ENCODE assay signal across 28 mouse cellular contexts in the genomic region with DNA sequence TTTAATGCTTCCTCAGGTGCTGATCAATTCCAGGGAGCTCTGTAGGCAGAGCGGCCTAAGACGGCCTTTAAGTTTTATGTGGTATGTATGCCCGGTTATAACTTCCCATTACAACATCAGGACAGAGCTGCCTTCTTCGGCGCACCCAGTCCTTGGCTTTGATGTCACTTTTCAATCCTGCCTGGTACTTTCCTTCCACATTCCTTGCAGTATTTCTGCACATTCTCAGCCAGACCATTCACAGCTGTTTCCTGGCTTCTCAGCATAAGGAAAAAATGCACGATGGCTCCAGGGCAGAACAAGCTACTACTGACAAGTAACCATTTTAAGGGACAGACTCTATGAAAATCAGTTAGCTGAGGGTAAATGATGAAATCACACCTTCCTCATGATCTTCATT. TPM values are rescaled to one million over a fixed set of nuclear protein-coding genes. Genes with fewer than 3 reads are reported as not detected.
DNase-seq lines count a peak whose midpoint lies in the region; ATAC-seq and TF ChIP-seq lines count a peak whose summit lies in the region.
"Had no signal": no experiment of that assay in that cellular context is flagged by ENCODE, and none has a peak within 500 bp of the region (broad histone marks: within the 10 kb centered on the region; RNA-seq: fewer than 3 reads in every experiment).

No protein-coding gene starts in this region.

- H3K9ac ChIP-seq in embryonic facial prominence, embryonic 11.5 days (replicated peaks; ENCODE audit: low read length): no peak overlapping the region
- H3K9ac ChIP-seq in limb, embryonic 11.5 days (ENCODE audit: low read length): no peak overlapping the region
- H3K9ac ChIP-seq in limb, embryonic 14.5 days (ENCODE audit: low read depth, low read length, severe bottlenecking): 0 out of 2 replicates have a peak overlapping the region, but pooled peaks have one; percentile 2
- H3K9ac ChIP-seq in stomach, postnatal 0 days (ENCODE audit: low read length): no peak overlapping the region
- H3K9ac ChIP-seq: embryonic facial prominence, embryonic 12.5 days; forebrain, embryonic 13.5 days; heart, embryonic 13.5 days; hindbrain, embryonic 15.5 days had no signal

- H3K4me1 ChIP-seq in embryonic facial prominence, embryonic 11.5 days (ENCODE audit: control insufficient read depth, insufficient read depth, low read length): no peaks in the 10 kb centered on the region
- no peaks in the 10 kb centered on the region for H3K4me1 ChIP-seq in embryonic facial prominence, embryonic 10.5 days
- H3K4me1 ChIP-seq in limb, embryonic 11.5 days (ENCODE audit: control insufficient read depth, insufficient read depth, low read length): peaks cover 3% of the 10 kb centered on the region; the same call in 1 of the 2 replicates
- H3K4me1 ChIP-seq in limb, embryonic 10.5 days: peaks cover 9% of the 10 kb centered on the region; the same call in 1 of the 2 replicates
- peaks cover 11% of the 10 kb centered on the region for H3K4me1 ChIP-seq in limb, embryonic 14.5 days (ENCODE audit: control insufficient read depth, insufficient read depth, low read length)
- H3K4me1 ChIP-seq in stomach, postnatal 0 days (replicated peaks; ENCODE audit: control insufficient read depth, insufficient read depth): no peaks in the 10 kb centered on the region
- H3K4me1 ChIP-seq: embryonic facial prominence, embryonic 12.5 days; forebrain, embryonic 10.5 days; forebrain, embryonic 13.5 days; heart, embryonic 13.5 days; hindbrain, embryonic 15.5 days had no signal

- H3K4me2 ChIP-seq in embryonic facial prominence, embryonic 11.5 days (ENCODE audit: low read depth, low read length): no peak overlapping the region
- no peak overlapping the region for H3K4me2 ChIP-seq in limb, embryonic 11.5 days (ENCODE audit: low read depth, severe bottlenecking)
- no peak overlapping the region for H3K4me2 ChIP-seq in limb, embryonic 14.5 days (replicated peaks; ENCODE audit: low read depth, low read length, severe bottlenecking)
- no peak overlapping the region for H3K4me2 ChIP-seq in stomach, postnatal 0 days (replicated peaks; ENCODE audit: low read depth)
- H3K4me2 ChIP-seq: embryonic facial prominence, embryonic 12.5 days; forebrain, embryonic 13.5 days; heart, embryonic 13.5 days; hindbrain, embryonic 15.5 days had no signal

- no peak for TF ChIP-seq CTCF in stomach, postnatal 0 days (IDR thresholded peaks at IDR 0.05; ENCODE audit: low read depth)

- no peak for TF ChIP-seq EP300 in stomach, postnatal 0 days (optimal IDR thresholded peaks at IDR 0.05)

- H3K9me3 ChIP-seq in embryonic facial prominence, embryonic 11.5 days (replicated peaks; ENCODE audit: control insufficient read depth, low read length): no peaks in the 10 kb centered on the region
- H3K9me3 ChIP-seq in embryonic facial prominence, embryonic 10.5 days: no peaks in the 10 kb centered on the region
- no peaks in the 10 kb centered on the region for H3K9me3 ChIP-seq in limb, embryonic 11.5 days (ENCODE audit: control insufficient read depth, low read length)
- no peaks in the 10 kb centered on the region for H3K9me3 ChIP-seq in limb, embryonic 10.5 days (replicated peaks)
- H3K9me3 ChIP-seq in limb, embryonic 14.5 days (ENCODE audit: control insufficient read depth, low read length): no peaks in the 10 kb centered on the region
- no peaks in the 10 kb centered on the region for H3K9me3 ChIP-seq in stomach, postnatal 0 days (ENCODE audit: control insufficient read depth, low read length)
- H3K9me3 ChIP-seq: embryonic facial prominence, embryonic 12.5 days; forebrain, embryonic 10.5 days; forebrain, embryonic 13.5 days; G1E; heart, embryonic 13.5 days; hindbrain, embryonic 15.5 days had no signal

- no peak overlapping the region for H3K4me3 ChIP-seq in embryonic facial prominence, embryonic 11.5 days (ENCODE audit: low read depth, low read length)
- H3K4me3 ChIP-seq in embryonic facial prominence, embryonic 10.5 days: no peak overlapping the region
- H3K4me3 ChIP-seq in limb, embryonic 11.5 days (ENCODE audit: low read depth, low read length): no peak overlapping the region
- H3K4me3 ChIP-seq in limb, embryonic 10.5 days: no peak overlapping the region
- H3K4me3 ChIP-seq in limb, embryonic 14.5 days (replicated peaks; ENCODE audit: low read length): no peak overlapping the region
- H3K4me3 ChIP-seq in stomach, postnatal 0 days (ENCODE audit: low read depth, low read length): no peak overlapping the region
- H3K4me3 ChIP-seq: embryonic facial prominence, embryonic 12.5 days; forebrain, embryonic 10.5 days; forebrain, embryonic 13.5 days; gastrocnemius, adult 2 months; heart, embryonic 13.5 days; hindbrain, embryonic 15.5 days had no signal

- H3K36me3 ChIP-seq in embryonic facial prominence, embryonic 11.5 days (replicated peaks; ENCODE audit: control insufficient read depth, insufficient read depth, low read depth, low read length): no peaks in the 10 kb centered on the region
- peaks cover 13% of the 10 kb centered on the region for H3K36me3 ChIP-seq in embryonic facial prominence, embryonic 10.5 days (replicated peaks)
- peaks cover 2% of the 10 kb centered on the region; the same call in 1 of the 2 replicates for H3K36me3 ChIP-seq in limb, embryonic 11.5 days (ENCODE audit: control insufficient read depth, insufficient read depth, low read length)
- H3K36me3 ChIP-seq in limb, embryonic 10.5 days: peaks cover 10% of the 10 kb centered on the region
- peaks cover 10% of the 10 kb centered on the region; the same call in 1 of the 2 replicates for H3K36me3 ChIP-seq in limb, embryonic 14.5 days (ENCODE audit: control insufficient read depth, insufficient read depth, low read length)
- no peaks in the 10 kb centered on the region; the same call in 1 of the 2 replicates for H3K36me3 ChIP-seq in stomach, postnatal 0 days (ENCODE audit: control insufficient read depth, insufficient read depth, low read length)

- 78% methylated on average over 6 of the region's 6 CpGs for WGBS in embryonic facial prominence, embryonic 11.5 days
- 85% methylated on average over 6 of the region's 6 CpGs for WGBS in embryonic facial prominence, embryonic 10.5 days
- 45% methylated on average over 6 of the region's 6 CpGs for WGBS in limb, embryonic 11.5 days
- WGBS in limb, embryonic 10.5 days: 65% methylated on average over 6 of the region's 6 CpGs
- 8% methylated on average over 6 of the region's 6 CpGs for WGBS in limb, embryonic 14.5 days
- whole genome bisulfite sequencing in stomach, postnatal 0 days: 68% methylated on average over 6 of the region's 6 CpGs

- no peaks in the 10 kb centered on the region for H3K27me3 ChIP-seq in embryonic facial prominence, embryonic 11.5 days (ENCODE audit: control insufficient read depth, insufficient read depth, low read length)
- H3K27me3 ChIP-seq in embryonic facial prominence, embryonic 10.5 days (replicated peaks; ENCODE audit: low read depth, poor library complexity, severe bottlenecking): no peaks in the 10 kb centered on the region
- H3K27me3 ChIP-seq in limb, embryonic 11.5 days (ENCODE audit: control insufficient read depth, insufficient read depth, low read length): no peaks in the 10 kb centered on the region
- no peaks in the 10 kb centered on the region for H3K27me3 ChIP-seq in limb, embryonic 10.5 days (ENCODE audit: low read depth, poor library complexity, severe bottlenecking)
- no peaks in the 10 kb centered on the region for H3K27me3 ChIP-seq in limb, embryonic 14.5 days (ENCODE audit: control insufficient read depth, insufficient read depth, low read length)
- no peaks in the 10 kb centered on the region for H3K27me3 ChIP-seq in stomach, postnatal 0 days (ENCODE audit: control insufficient read depth, insufficient read depth, low read length)
- H3K27me3 ChIP-seq: CH12.LX; embryonic facial prominence, embryonic 12.5 days; forebrain, embryonic 13.5 days; heart, embryonic 13.5 days; hindbrain, embryonic 15.5 days had no signal

- peak; percentile 3 for DNase-seq in embryonic facial prominence, embryonic 11.5 days (ENCODE audit: low spot score)
- no peak for DNase-seq in embryonic facial prominence, embryonic 10.5 days (ENCODE audit: low spot score)
- DNase-seq in limb, embryonic 11.5 days (ENCODE audit: low spot score): peak; percentile 32
- DNase-seq in limb, embryonic 10.5 days (ENCODE audit: low spot score): no peak
- peak; percentile 46 for DNase-seq in forelimb bud, embryonic 11.5 days (ENCODE audit: low read depth, low spot score)
- DNase-seq in limb, embryonic 14.5 days (ENCODE audit: low spot score): peak; percentile 39
- no peak for DNase-seq in MN1 (ENCODE audit: low spot score)
- no peak for DNase-seq in stomach, postnatal 0 days (ENCODE audit: low spot score)
- DNase-seq: adrenal gland, adult 2 months; adrenal gland, postnatal 14 days; B cell, adult 2 months; cerebellum, adult 18-20 months; cerebellum, adult 9-10 months; cerebellum, postnatal 14 days; gastrocnemius, adult 2 months; gastrocnemius, postnatal 14 days; heart, adult 18-20 months; heart, postnatal 14 days; heart, postnatal 4 days had no signal

- ATAC-seq in embryonic facial prominence, embryonic 11.5 days (replicated peaks; ENCODE audit: insufficient number of reproducible peaks, low FRiP score, low TSS enrichment, low read depth): no peak
- ATAC-seq in limb, embryonic 11.5 days (ENCODE audit: insufficient number of reproducible peaks, low FRiP score, low TSS enrichment, low read depth): 0 out of 2 replicates have a peak, but pooled peaks have one; percentile 61
- ATAC-seq in limb, embryonic 14.5 days (ENCODE audit: low FRiP score, low read depth): peak; percentile 74
- no peak for ATAC-seq in stomach, postnatal 0 days (ENCODE audit: low FRiP score, low TSS enrichment)
- ATAC-seq: forebrain, embryonic 13.5 days; forebrain, embryonic 16.5 days; intestine, postnatal 0 days had no signal

- no peak for TF ChIP-seq POLR2A in limb, embryonic 14.5 days (IDR thresholded peaks at IDR 0.05; ENCODE audit: borderline replicate concordance, extremely low read depth, insufficient read depth, insufficient read length)

- H3K27ac ChIP-seq in embryonic facial prominence, embryonic 11.5 days (replicated peaks; ENCODE audit: low read depth, low read length): no peak overlapping the region
- H3K27ac ChIP-seq in embryonic facial prominence, embryonic 10.5 days (replicated peaks): no peak overlapping the region
- no peak overlapping the region for H3K27ac ChIP-seq in limb, embryonic 11.5 days (replicated peaks; ENCODE audit: low read depth, low read length)
- no peak overlapping the region for H3K27ac ChIP-seq in limb, embryonic 10.5 days
- no peak overlapping the region for H3K27ac ChIP-seq in limb, embryonic 14.5 days (replicated peaks; ENCODE audit: low read depth, low read length)
- no peak overlapping the region for H3K27ac ChIP-seq in stomach, postnatal 0 days (replicated peaks)
- H3K27ac ChIP-seq: embryonic facial prominence, embryonic 12.5 days; forebrain, embryonic 10.5 days; forebrain, embryonic 13.5 days; gastrocnemius, adult 2 months; heart, embryonic 13.5 days; hindbrain, embryonic 15.5 days had no signal

RNA-seq across cellular contexts. Expression of gene Cep44, which starts 22.0 kb away (rescaled TPM):
- polyA plus RNA-seq in embryonic facial prominence, embryonic 11.5 days (2014; fragmentation: Nextera tagmentation; extraction: Ambion mirVana): 37.0 and 39.8 TPM in 2 replicates
- polyA plus RNA-seq in embryonic facial prominence, embryonic 10.5 days (2016; fragmentation: Nextera tagmentation; extraction: Ambion mirVana): 35.3 and 39.6 TPM in 2 replicates
- 49.4 and 50.1 TPM in 2 replicates for polyA plus RNA-seq in limb, embryonic 11.5 days (2014; fragmentation: Nextera tagmentation; extraction: Ambion mirVana)
- polyA plus RNA-seq in limb, embryonic 10.5 days (2016; fragmentation: Nextera tagmentation; extraction: Ambion mirVana): 38.3 and 43.2 TPM in 2 replicates
- polyA plus RNA-seq in limb, embryonic 14.5 days (2012; rRNA removed): 36.0 and 38.4 TPM in 2 replicates
- 32.5 and 37.3 TPM in 2 replicates for polyA plus RNA-seq in limb, embryonic 14.5 days (2014; fragmentation: Nextera tagmentation; extraction: Ambion mirVana)
- 17.6 and 19.1 TPM in 2 replicates for polyA plus RNA-seq in stomach, postnatal 0 days (2015; fragmentation: Nextera tagmentation; extraction: Ambion mirVana)

RNA-seq across cellular contexts. Expression of gene Fbxo8, which starts 22.0 kb away (rescaled TPM):
- polyA plus RNA-seq in embryonic facial prominence, embryonic 11.5 days (2014; fragmentation: Nextera tagmentation; extraction: Ambion mirVana): 35.9 and 41.7 TPM in 2 replicates
- polyA plus RNA-seq in embryonic facial prominence, embryonic 10.5 days (2016; fragmentation: Nextera tagmentation; extraction: Ambion mirVana): 29.1 and 30.0 TPM in 2 replicates
- polyA plus RNA-seq in limb, embryonic 11.5 days (2014; fragmentation: Nextera tagmentation; extraction: Ambion mirVana): 54.2 and 58.2 TPM in 2 replicates
- 39.2 and 39.5 TPM in 2 replicates for polyA plus RNA-seq in limb, embryonic 10.5 days (2016; fragmentation: Nextera tagmentation; extraction: Ambion mirVana)
- 17.0 and 21.1 TPM in 2 replicates for polyA plus RNA-seq in limb, embryonic 14.5 days (2012; rRNA removed)
- 41.8 and 47.8 TPM in 2 replicates for polyA plus RNA-seq in limb, embryonic 14.5 days (2014; fragmentation: Nextera tagmentation; extraction: Ambion mirVana)
- polyA plus RNA-seq in stomach, postnatal 0 days (2015; fragmentation: Nextera tagmentation; extraction: Ambion mirVana): 38.9 and 39.7 TPM in 2 replicates

Comparison
In these comparisons a context has a peak if more than half of its experiments do, and no peak if none do; other contexts are left out.
1. DNase-seq: peak in embryonic facial prominence, embryonic 11.5 days (single experiment), limb, embryonic 11.5 days (single experiment), forelimb bud, embryonic 11.5 days (single experiment) and limb, embryonic 14.5 days (single experiment); none in embryonic facial prominence, embryonic 10.5 days (single experiment), limb, embryonic 10.5 days (single experiment), MN1 (single experiment) and stomach, postnatal 0 days (single experiment).
2. ATAC-seq: peak in limb, embryonic 11.5 days (single experiment) and limb, embryonic 14.5 days (single experiment); none in embryonic facial prominence, embryonic 11.5 days (single experiment) and stomach, postnatal 0 days (single experiment).